Mouse (Mus musculus) megakaryocyte, adult 5-6 weeks (primary cell): Measurements from ENCODE around the gene Zfp335. TPM values are rescaled to one million over a fixed set of nuclear protein-coding genes. Genes with fewer than 3 reads are reported as not detected.

Source experiments
- ATAC-seq: 2 replicates; pipeline ENCODE4 v1.8.0; 2016; ENCODE audit warnings: mild to moderate bottlenecking, inconsistent platforms; ENCODE audit not compliant: poor library complexity, severe bottlenecking
- total RNA-seq, 2 experiments: library from RNA; stranded (forward) in 1 of 2; stranded (reverse) in 1 of 2; fragments of 153-499, 151-499 nt in 1 of 2; fragments of 221-1000, 200-1000 nt in 1 of 2; gene quantifications; 2 replicates each; pipeline versions ENCODE4 v1.2.3 to v1.2.4; 2015 to 2017

The Zfp335 gene
- total RNA-seq (2015) (15.6 and 16.1 TPM in 2 replicates), total RNA-seq (2017) (9.4 and 10.0 TPM in 2 replicates)

DNA sequence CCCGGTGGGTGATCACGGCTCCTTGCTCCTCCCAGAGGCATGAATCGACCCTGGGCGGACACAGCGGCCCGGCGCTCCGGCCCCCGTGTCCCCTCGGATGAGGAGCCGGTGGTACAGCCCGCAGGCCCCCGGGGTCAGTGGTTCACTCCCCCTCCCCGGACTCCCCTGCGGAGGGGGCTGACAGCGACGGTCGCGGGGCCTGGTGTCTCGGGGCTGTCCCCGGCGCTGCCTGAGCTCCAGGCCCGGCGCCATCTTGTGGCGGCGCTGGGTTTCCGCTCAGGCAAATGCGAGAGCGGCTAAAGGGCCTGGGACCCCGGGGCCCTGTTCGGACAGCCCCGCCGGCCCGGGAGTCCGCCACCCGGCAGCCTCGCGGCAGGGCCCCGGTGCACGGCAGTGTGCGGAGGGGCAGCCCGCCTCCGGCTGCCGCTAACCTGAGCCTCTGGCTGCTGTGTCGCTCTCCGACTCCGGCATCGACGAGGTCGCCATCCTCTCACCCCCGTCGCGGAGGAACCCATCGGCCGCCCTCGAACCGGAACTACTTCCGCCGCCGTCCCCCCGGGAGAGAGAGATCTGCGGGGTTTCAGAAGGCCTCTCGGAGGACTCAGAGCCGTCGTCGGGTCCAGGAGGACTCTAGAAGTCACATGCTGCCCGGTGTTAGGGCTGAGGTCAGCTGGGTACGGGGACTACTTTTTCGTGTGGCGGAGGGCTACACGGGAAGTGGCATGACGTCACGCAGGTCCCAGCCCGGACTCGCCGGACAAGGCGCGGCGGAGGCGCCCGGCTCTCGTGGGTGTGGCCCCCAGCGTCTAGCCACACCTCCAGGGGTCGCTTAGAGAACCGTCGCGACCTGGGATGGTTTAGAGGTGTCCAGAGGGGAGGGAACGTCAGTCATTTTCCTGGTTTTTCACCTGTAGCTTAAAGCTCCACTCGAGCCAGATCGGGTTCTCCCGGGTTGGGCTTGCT is at the start of gene Zfp335:
Gene Zfp335 (minus strand): TSS at position 672 of the 963 bp plus-strand sequence.
- peak; percentile 79 for ATAC-seq

DNA sequence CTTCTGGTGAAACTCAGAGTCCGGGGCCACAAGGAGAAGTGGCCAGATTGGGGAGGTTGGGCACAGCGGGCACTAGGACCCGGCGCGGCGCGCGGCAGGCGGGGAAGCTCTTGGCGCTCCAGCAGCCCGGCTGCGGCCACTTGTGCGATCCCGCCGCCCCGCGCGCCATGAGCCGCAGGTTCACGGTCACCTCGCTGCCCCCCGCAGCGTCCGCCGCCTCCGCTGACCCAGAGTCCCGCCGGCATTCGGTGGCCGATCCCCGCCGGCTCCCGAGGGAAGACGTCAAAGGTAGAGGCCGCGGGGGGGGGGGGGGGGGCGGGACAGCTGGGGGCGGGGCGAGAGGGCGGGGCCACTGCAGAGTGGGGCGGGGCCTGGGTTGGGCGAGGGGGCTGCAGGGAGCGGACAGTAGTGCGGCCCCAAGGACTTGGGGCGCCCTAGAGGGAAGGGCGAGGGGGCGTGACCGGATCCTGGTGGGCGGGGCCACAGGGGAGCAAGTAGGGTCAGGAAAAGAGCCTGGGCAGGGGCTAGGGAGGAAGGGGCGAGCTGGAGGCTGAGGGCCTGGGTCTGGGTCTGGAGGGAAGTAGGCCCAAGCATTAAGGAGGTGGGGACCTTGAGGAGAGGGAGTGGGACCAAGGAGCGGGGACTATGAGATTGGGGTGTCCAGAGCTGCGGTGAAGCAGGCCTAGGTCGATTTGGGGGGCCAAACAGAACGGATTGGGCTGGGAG is 49.3 kb upstream of the Zfp335 start, which contains the start of gene Slc12a5:
Gene Slc12a5 (plus strand): TSS at position 87 of the 726 bp plus-strand sequence.
- peak; percentile 64 for ATAC-seq

DNA sequence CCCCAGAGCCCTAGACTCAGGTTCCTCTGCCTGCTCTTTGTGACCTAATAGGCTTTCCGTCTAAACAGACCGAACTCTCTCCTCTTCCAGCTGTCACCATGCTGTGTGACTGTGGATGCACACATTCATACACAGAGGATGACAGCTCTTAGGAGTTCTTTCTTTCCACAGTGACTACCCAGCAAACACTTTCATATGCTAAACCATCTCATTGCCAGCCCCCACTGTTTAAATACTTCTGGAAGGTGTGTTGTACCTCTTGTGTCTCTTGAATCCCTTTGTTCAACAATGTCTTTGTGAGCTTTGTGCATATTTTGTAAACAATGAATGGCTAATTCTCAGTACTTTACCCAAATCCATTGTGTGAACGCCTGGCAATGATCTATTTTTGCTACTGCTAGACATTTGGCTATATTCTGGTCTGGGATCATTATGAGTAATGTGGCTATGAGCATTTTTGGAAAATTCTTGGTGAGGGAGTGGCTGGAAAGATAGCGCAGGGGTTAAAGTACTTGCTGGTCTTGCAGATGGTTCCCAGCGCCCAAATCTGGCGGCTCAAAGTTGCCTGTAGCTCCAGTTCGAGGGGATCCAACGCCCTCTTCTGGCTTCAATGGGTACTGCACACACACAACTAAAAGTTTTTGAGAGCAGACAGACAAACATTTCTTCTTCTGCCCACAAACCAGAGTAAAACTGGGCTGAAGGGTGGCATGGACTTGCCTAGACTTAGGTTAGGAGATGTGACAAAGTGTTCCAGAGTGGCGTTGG is 46.2 kb upstream of the Zfp335 start:
- no peak for ATAC-seq

DNA sequence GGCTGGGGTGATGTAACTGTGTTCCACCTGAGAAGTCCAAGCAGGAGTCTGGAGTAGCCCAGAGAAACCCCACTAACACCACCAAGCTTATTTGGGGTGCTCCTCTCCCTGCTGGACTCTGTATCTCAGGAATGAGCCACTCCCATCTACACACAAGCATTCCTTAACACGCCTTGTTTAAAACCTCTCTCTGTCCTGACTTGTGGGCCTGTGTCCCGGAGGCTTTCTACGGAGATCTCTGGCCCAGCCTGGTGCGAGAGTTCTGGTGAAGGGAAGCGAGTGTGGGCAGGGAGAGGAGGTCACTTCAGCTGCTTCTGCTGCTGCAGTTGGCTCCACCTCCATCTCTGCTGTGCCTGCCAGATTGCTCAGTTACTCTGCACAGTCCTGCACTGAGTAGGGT is 44.6 kb upstream of the Zfp335 start:
- ATAC-seq, result no peak

DNA sequence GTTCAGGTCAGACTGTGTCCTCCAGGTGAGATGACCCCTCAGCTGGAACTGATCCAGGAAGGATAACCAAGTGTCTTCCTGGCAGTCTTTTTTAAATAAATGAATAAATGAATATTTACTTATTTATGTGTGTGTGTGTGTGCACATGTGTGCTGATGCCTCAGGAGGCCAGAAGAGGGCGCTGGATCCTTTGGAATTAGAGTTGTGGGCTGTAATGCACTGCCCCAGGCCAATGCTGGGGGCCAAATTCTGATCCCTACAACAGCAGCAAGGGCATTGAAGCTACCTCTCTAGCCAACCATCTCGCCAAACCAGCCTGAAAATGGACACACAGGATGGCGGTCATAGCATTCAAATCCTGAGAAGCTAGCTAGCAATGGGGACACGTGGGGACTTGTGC is 44.2 kb upstream of the Zfp335 start:
- ATAC-seq, result no peak

DNA sequence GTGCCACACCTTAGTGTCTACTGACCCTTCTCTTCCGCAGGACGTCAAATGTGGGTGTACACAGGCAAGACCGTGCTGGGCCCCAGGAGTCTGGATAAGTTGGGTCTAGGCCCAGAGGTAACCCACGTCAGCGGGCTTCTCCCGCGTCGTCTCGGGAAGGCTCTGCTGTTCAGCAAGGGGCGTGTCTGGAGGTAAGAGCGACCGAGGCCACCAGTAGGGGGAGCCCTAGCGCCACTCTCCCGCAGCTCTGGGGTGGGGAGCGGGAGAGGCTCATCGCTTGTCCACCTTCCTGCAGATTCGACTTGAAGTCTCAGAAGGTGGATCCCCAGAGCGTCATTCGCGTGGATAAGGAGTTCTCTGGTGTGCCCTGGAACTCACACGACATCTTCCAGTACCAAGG is 41.7 kb upstream of the Zfp335 start:
- ATAC-seq, result peak; percentile 58

DNA sequence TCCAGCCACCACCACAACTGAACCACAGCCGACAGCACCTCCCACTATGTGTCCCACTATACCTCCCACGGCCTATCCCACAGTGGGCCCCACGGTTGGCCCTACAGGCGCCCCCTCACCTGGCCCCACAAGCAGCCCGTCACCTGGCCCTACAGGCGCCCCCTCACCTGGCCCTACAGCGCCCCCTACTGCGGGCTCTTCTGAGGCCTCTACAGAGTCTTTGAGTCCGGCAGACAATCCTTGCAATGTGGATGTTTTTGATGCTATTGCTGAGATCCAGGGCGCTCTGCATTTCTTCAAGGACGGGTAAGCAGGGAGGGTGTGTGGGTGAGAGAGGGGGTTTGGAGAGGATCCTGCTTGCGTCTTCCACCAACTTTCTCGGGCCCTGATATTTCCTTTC is 40.9 kb upstream of the Zfp335 start:
- ATAC-seq, result no peak

DNA sequence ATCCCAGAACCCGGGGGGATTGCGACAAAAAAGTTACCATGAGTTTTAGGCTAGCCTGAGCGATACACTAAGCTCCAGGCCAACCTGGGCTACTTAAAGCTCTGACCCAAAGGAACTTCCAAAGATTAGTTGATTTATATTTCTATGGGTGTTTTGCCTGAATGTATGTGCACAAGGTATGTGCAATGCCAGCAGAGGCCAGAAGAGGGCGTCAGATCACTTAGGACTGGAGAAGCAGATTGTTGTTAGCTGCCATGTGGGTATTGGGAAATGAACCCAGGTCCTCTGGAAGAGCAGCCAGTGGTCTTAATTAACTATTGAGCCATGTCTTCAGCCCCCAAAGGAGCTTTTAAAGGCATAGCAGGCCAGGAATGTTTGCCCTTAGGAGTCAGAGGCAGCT is 40.2 kb upstream of the Zfp335 start:
- ATAC-seq, result no peak

DNA sequence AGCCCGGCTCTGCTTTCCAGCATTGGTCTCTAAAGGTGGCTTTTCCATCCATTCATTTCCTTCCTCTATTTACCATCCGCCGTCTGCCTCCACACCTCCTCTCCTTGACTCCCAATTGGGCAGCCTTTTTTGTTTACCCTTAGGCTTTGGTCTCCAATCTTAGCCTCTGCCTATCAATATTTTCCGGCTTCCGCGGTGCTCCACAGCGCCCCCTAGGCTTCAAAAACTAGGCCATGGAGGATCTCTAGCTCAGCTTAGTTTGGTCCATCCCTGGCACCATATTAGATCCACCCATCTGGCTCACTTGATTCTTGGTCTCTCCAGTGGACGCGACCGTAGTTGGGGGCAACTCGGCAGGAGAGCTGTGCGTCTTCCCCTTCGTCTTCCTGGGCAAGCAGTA is 38.9 kb upstream of the Zfp335 start:
- ATAC-seq, result 0 out of 2 replicates have a peak, but pooled peaks have one; percentile 8

DNA sequence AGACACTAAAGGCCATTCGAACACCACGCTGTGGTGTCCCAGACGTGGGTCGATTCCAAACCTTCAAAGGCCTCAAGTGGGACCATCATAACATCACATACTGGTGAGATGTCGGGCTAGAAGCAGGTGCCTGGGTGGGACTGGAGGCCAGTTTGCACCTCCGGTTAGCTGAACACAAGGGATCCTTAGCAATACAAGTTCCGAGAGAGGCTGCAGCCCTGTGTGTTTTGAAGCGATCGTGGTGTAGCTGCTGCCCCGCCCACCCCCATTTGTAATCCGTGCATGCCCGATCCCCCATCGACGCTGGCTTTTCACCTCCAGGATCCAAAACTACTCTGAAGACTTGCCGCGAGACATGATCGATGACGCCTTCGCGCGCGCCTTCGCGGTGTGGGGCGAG is 37.4 kb upstream of the Zfp335 start:
- ATAC-seq, result no peak

DNA sequence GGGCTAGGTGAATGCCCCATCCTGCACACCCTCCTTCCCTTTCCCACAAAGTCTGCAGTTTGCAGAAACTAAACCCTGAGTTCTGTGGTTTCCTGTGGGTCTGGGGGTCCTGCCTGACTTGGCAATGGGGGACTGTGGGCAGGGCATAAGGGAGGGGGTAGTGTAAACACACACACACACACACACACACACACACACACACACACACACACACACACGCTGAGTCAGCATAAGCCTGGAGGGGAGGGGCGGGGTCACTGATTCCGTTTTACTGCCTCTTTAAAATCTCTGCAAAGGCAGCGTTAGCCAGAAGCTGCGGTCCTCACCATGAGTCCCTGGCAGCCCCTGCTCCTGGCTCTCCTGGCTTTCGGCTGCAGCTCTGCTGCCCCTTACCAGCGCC is 36.4 kb upstream of the Zfp335 start:
- ATAC-seq, result peak; percentile 33

DNA sequence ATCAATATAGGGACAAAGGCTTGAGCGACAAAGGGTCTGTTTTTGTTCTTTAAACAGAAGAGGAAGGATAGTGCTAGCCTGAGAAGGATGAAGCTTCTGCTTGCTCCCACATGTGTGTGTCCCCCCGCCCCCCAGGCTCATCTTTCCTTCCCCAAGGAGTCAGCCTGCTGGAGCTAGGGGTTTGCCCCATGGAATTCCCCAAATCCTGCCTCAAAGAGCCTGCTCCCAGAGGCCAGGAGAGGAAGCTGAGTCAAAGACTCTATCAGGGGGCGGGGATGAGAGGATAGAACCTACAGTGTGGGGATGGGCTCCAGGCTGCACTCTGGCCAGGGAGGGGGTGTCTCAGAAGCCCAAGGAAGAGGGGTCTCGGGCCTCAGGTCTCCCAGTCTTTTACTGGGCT is 35.9 kb upstream of the Zfp335 start:
- no peak for ATAC-seq

DNA sequence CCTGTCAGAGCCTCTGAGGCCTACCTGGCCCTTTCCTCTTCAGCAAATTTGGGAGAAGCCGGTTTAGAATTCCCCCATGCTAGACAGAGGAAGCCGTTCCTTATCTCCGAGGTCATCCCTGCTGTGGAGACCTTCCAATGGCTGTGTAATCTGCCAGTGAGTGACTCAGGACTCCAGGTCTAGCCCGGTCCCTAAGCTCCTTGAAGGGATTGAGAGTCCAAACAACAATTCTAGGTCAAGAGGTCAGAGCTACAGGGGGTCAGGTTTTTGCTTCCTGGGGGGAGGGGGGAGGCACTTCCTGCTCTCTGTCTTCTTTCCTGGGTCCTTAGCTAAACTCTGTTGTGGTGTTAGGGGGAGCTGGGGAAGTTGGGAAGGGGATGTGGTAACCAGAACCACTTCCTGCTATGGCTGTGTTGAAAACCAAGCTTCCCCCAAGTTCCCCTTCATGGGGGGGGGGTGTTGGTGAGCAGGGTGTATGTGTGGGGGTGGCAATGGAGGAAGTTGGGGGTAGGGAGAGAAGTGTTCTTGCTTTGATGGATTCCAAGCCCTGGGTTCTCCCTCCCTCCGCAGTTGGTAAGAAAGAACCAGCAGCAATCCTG is 31.2 kb upstream of the Zfp335 start:
- ATAC-seq, result peak; percentile 78

DNA sequence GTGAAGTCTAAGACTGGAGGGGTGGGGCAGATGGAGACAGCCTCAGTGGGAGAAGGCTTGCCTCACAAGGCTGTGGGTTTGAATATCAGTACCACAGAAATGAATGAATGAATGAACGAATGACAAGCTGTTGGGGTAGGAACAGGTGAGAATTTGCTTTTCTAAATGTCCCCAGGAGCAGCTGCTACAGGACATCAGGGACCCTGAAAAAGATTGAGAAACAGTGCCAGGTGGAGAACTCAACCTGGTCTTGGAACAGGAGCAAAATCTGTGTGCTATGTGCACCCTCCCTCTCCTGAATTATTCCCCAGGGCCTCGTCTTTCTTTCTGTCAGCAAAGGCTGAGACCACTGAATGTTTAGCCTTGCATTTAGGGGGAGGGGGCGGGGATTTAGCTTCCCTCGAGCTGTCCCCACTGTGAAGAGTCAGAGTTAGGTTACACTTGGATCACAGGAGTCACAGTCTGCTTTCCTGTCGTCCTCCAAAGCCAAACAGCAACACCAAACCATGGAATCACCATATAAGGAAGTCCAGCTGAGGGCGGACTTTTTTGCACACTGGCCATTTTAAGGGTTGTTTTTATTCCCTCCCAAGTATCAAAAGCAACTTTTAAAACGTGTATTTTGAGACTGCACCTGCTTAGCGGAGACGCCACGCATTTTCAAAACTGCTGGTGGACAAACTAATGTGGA is 28.7 kb upstream of the Zfp335 start, which contains the start of gene Mmp9:
Gene Mmp9 (plus strand): TSS at position 641 of the 691 bp plus-strand sequence.
- ATAC-seq, result no peak

DNA sequence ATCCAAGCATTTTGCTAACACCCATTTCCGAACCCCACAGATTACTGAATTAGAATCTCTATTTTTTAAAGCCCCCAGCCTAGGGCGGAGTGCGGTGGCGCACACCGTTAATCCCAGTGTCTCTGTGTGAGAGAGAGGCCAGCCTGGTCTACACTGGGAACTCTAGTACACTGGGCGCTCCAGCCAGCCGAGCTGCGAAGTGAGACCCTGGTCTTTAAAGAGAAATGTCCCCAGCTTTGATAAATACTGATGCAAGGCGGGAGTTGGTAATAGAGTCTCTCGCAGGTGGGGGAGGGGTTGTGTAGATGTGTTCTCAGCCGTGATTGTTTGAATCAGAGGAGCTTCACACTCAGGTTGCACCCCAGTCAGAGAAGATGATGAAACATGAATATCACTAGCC is 27.5 kb upstream of the Zfp335 start:
- no peak for ATAC-seq

DNA sequence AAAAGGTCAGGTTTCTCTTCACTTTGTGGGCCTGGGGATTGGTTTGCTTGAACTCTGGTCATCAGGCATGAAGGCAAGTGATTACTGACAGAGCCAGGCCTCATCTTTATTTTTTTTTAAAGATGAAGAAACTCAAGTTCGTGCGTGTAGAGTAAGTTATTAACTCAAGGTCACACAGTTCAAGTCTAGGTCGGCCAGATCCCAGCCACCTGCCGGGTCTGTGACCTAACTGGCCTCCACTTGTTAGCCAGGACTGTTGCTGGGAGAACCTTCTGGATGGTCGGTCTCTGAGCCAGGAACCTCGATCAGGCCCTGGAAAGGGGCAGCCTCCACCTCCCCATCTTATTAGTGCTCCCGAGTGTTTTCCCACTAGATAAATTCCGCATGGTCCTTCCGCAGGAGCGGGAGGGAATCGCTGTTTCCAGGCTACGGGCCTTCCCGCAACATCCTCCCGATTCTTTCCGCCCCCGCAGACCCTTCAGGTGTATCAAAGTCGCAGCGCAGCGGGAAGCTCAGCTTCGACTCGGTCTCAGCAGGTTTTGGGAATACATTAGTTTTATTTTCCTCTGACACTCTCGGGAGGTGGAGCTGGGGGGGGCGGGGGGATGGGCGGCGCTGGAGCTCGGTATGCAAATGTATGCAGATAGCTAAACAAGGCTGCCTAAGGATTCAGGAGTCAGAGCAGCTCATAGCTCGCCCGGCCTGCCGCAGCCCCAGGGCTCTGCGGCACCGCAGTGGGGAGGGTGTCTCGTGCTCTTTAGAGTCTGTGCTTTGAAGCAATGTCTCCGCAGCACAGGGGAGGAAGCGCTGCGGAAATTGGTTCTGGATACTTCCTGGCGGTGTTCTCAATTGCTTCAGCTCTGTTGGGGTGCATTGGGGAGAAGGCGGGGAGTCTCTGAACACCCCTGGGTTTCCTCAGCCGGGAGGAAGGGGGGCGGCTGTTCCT is 26.9 kb upstream of the Zfp335 start:
- peak; percentile 43 for ATAC-seq

DNA sequence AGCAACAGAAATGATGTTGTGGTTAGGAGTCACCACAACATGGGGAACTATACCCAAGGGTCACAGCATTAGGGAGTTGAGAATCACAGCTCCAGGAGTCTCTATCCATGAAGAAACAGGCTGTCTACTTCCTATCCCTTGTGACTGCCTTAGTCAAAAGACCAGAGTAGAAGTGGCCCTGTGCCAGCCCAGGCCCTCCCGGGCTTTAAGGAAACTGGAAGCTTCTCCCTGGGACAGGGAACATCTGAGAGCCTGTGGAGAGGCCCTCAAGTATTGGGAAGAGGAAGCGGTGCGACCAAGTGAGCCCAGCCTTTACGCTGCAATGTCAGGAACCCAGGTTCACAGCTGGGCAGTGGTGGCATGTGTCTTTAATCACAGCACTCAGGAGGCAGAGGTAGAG is 24.4 kb upstream of the Zfp335 start:
- ATAC-seq, result peak; percentile 20; the same call in 1 of the 2 replicates

DNA sequence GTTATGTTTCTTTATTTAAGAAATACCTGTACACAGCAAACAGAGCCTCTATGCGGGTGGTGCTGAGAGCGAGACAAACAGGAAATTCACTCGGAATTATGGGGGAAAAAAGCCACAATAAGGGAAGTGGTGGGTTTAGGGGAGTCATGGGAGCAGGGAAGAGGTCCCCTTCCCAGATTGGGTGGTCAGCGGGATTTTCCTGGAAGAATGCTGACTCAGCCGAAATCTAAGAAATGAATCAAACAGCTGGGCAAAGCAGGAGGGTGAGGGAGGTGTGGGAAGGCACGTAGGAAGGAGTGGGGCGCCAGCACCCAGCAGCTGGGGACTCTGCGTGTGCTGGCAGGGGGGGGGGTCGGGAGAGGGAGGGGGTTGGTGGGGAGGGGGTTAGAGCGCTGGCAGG is 22.0 kb upstream of the Zfp335 start:
- ATAC-seq, result no peak
